Mouse (Mus musculus) hematopoietic stem cell, adult 5-6 weeks (primary cell): ENCODE data around the gene Tmem63c. TPM values are rescaled to one million over a fixed set of nuclear protein-coding genes. Genes with fewer than 3 reads are reported as not detected.

Experiments used
- ATAC-seq, 2 experiments: fragments of 125-278 bp in 1 of 2; replicated peaks in 1 of 2; 2 replicates each; pipeline ENCODE4 v1.8.0; 2016 to 2017; ENCODE audit warnings: inconsistent platforms in 2 of 2, mild to moderate bottlenecking in 2 of 2, moderate number of reproducible peaks in 2 of 2, low read depth in 1 of 2, moderate TSS enrichment in 1 of 2; ENCODE audit not compliant: low FRiP score in 2 of 2, poor library complexity in 2 of 2, severe bottlenecking in 2 of 2, insufficient read depth in 1 of 2, low TSS enrichment in 1 of 2
- total RNA-seq: library from RNA; stranded (forward); fragments of 172-1452, 232-1000 nt; gene quantifications from 2 replicates; pipeline ENCODE4 v1.2.3, GENCODE M21; 2017

The Tmem63c gene
- total RNA-seq, 1 experiment from 2014 or later: not detected

DNA sequence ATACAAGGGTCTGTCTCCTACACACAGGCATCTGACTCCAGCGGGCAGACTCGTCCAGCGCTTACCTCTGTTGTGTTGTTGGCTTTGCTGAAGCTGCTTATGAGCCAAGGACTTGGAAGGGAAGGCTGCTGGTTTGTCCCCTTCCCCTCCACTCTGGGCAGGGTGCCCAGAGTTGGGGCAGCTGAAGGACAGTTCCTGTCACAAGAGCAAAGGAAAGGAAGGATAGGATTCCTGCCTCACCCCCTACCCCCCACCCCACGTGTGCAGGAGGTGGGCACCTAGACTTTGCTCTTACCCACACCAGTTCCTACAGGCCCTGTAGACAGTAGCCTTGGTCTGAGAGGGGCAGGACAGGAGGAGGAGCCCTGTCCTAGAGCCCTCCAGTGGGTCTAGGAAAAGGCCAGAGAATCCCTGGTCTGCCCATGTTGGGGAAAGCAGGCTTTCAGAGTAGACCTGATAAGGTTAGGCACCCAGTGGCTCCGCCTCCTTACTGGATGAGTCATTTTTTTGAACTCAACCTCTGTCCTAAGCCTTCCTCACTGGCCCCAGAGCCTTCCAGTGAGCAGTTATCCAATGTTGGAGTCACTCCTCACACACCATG, 10.1 kb downstream of the Tmem63c start:
- no peak for ATAC-seq

DNA sequence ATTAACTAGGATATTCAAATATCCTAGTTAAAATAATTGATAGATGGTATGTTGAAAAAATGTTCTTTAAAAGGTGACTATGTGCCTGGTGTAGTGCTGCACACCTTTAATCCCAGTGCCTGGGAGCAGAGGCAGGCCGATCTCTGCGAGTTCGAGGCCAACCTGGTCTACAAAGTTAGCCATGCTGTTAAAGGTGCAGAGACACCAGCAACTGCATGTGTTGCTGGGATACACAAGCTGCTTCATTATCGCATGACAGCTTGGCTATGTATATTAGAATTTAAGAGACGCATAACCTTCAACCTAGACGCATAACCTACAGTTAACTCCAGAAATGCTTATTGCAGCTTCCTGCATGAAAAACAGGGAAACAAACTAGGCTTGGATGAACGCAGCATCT, 15.5 kb downstream of the Tmem63c start:
- ATAC-seq: no peak

DNA sequence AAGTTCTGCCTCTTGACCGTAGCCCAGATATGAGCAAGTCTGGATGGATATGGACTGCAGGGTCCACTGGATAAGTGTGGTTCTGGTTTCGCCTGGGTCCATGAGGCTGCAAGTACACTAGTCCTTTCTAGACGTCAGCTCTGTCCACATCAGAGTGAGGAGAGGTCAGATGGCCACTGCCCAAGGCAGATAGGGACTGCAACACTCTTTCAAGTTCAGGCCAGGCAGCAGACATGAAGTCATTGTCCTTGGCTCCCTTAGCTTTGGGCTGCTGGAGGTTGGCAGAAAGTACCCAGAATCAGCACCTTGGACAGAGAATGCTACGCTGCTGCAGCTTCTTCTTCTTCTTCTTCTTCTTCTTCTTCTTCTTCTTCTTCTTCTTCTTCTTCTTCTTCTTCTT, 19.0 kb downstream of the Tmem63c start:
- ATAC-seq: no peak

DNA sequence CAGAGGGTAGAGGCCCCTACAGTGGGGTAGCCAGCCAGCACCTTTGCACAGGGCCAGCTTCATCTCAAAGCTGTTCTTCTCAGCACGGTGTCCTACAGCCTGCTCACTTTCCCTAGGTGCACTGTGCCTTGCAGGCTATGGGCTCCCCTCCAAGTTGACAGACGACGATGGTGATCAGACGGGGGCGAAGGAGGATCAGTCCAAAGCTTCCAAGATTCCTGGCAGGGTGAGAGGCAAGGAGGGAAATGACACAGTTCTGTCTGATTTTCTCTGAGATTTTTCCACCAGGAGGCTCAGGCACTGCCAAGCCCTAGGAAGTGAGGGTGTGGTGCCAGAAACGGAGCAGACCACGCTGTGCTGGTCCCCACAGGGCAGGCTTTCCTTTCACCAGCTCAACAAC, 19.7 kb downstream of the Tmem63c start:
- ATAC-seq: no peak

DNA sequence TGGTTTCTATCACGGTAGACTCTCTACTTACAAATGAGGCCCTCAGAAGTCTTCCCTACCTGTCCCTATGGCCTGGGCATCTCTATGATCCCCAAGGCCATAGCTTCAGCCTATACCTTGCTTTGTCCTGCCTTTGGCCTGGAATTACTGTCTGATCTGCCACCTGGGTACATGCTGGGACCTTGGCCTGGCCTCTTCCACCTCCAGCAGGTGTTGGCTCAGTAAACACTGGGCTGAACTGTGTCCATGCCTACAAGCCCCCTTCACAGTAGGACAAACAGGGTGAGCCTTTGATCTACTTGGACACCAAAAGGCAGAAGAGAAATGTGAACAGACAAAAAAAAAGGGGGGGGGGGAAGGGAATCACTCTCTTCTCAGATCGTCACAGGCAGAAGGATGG, 21.3 kb downstream of the Tmem63c start:
- no peak for ATAC-seq

DNA sequence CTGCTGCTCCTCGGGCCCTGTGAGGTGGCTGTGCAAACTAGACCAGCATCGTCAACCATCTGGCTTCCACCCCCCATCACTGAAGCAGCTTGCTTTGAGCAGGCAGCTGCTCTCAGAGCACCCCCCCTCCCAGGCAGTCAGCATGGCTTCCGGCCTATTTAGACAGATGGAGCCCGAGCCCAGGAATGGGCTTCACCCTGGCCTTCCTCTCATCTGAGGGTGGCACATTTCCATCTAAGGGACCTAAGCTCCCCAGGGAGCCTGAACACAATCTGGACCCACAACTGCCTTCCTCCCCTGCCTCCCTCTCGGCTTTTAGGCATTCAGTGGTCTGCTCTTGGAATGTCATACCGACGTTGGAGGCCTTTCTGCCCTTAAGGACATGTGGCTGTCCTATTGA, 22.1 kb downstream of the Tmem63c start:
- no peak for ATAC-seq

DNA sequence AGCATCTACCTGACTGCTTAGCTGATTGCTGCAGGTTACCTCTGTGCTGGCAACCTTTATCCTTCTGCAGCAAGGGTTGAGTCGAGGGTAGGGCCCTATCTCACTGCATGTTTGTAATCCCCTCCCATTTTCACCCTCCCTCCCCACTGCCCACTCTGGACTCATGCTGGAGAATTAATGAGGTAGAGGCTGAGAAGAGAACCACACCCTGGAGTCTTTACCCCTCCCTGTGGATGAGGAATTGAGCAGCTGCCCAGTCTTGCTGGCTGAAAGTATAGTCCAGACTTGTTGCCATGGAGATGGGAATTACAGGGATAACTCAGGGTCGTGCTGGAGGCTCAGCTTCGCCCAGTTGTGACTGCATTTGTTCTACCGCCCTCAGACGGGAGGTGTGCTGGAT, 23.6 kb downstream of the Tmem63c start:
- ATAC-seq: no peak

DNA sequence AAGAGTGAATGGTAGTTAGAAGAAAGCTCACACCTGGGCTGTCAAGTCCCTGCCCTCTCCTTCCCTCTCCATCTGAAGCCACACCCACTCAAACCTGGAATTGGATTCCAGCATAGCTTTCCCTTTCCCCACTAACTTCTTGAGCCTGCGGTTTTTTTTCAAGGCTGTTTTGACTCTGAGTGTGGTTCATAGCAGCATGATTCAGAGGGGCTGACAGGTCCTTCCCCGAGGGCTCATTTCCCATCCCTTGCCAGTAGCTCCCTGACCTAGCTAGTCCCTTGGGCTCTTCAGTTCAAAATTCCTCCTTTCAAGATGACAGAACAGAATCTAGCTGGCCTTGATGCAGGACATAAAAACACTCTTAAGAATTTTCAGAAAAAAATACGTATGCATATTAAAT, 26.4 kb downstream of the Tmem63c start:
- ATAC-seq: no peak

DNA sequence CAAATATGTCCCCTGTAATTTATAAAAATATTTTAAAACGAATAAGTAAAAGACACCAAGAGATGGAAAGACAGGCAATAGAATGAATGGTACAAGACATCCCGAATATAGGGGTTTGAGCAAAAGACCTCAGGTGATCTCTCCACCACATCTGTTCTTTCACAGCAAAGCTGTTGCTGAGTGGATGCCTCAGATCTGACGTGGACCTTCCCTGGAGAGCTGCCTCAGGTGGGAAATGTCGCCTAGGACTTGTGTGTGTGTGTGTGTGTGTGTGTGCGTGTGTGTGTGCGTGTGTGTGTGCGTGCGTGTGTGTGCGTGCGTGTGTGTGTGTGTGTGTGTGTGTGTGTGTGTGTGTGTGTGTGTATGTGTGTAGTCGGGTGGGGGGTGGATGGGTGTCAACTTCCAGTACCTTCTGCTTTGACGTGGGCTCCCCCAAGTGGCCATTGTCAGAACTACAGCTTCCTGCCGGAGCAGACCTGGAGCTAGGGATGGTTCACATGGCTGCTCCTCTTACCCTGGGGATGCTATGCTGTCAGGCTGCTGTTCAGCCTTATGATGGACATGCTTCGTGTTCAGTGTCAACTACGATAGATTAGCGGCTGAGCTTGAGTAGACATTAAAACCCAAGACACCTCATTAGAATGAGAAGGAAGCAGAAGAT, 31.7 kb downstream of the Tmem63c start:
- ATAC-seq: peak; percentile 54 to 56; a peak in 2 of 4 replicates

DNA sequence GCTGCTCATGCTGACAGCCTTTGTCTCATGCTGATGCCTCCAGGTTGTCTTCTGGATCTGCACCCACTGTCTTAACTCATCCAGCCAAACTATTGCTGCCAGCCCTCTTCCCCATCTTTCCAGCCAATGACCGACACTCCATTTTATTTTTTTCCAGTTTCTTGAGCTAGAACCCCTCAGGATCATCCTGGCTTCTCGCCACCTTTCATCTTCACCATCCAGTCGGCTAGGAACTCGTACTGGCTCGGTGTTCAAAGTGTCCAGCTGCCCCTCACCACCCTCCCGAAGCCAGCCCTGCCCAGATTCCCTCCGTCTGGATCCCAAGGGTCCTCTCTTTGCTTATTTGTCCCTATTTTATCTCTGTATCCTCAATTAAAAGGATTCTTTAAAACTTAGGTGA, 33.7 kb downstream of the Tmem63c start:
- ATAC-seq: no peak

DNA sequence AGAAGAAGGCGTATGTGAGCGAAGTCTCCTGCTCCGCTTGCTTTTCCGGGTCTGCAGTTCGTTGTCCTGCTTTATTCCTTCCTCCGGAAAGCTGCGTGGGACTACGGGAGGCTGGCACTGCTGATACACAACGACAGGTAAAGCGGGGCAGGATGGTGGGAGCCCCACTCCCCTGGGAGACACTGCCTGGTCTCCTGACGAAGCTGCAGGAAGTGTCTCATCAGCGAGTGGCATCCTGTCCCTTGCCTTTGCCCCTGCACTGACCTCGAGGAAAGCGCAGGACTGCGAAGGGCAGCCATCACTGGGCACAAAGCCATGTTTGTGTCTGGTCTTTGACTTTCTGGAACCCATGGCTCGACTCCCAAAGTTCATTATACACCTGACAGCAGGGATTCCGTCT, 35.9 kb downstream of the Tmem63c start:
- ATAC-seq: no peak

DNA sequence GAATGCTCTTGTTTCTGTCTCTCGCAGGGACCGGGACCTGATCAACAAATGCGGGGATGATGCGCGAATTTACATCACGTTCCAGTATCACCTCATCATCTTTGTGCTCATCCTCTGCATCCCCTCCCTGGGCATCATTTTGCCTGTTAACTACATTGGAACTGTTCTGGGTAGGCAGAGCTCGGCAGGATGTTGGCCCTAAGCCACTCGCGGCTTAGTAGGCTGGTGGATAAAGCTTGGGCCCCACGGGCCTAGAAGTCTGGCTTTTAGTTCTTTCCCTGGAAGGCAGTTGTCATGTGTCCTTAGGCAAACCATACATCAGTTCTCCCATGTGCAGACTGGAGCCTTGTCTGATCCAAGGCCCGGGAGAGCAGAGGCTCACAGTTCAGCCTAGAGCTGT, 44.3 kb downstream of the Tmem63c start:
- no peak for ATAC-seq

DNA sequence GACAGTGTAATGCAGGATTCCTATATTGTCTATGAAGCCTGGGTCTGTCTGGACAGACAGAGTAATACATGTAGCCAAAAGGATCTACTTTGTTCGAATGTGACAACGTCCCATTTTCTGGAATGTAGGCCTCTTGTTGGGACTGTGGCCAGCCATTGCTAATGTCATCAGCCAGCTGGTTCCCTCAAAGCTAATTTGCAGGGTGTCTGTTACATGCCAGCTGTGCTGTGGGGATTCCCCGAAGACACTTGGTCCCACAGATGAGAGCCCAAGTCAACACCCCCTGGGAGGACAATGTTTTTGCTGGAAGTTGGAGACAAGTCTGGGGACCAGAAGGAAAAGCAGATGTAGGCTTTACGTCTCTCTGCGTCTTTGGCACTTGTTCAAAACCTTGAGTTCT, 45.3 kb downstream of the Tmem63c start:
- no peak for ATAC-seq

DNA sequence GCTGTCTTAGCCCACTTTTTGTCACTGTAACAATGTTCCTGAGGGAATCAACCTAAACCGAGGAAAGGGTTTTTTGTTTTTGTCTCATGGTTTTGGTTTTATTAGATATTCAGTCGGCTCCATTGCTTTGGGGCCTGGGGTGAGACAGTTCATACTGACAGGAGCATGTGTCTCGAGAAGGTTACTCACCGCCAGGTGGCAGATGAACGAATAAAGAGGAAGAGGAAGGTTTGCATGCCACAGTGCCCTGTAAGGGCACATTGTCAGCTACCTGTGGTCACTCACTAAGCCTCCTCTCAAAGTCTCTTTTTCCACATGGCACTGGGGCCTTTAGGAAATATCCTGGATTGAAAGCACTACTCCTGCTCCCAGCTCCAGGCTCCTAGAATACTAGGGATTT, 49.4 kb downstream of the Tmem63c start:
- ATAC-seq: no peak

DNA sequence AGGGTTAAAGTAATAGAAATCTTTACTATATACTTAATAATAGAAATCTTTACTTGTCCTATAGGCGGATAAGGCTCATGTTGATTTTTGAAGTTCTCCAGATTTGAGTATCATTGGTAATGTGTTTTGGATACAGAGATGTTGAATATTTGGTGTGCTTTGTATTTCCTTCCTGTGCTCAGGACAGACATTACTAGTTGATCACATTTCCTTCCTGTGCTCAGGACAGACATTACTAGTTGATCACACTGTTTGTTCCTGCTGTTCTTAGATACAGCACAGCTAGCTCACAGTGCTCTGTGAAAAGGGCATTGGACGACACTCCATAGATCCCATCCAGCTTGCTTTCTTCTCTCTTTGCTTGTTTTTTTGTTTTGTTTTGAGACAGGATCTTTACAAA, 55.5 kb downstream of the Tmem63c start:
- ATAC-seq: no peak

DNA sequence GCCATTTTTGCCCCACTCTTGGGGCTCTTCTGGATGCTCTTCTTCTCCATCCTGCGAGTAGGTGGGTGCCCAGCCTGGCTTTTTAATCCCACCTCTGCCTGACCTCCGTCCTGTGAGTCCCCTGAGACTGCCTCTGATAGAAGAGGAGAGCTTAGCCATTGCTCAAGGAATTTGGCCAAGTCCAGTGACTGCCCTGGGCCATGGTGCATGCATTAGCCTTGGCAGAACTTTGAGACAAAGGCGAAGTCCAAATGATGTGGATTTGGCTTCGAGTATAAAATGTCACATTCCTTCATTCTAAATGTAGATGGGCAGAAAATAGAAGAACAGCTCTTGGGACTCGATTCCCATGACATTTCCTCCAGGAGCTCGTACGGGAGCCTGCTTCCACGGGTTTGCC, 61.7 kb downstream of the Tmem63c start:
- ATAC-seq: no peak

DNA sequence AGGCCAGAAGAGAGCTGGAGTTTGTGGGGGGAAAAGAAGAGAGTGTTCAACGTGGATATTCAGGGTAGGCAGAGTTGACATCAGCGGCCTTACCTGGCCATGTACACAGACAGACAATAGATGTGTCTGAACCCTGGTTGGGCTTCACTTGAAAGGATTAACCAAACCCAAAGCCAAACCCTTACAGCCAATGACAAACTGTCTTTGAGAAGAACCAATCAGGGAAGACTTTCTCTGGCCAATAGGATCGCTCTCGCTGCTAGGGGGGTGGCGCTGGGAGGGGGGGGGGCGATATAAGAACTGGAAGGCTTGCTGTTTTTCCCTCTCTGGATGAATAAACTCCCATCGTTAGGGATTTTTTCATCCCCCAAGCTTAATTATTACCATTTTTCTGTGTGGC, 66.1 kb downstream of the Tmem63c start:
- ATAC-seq: no peak

DNA sequence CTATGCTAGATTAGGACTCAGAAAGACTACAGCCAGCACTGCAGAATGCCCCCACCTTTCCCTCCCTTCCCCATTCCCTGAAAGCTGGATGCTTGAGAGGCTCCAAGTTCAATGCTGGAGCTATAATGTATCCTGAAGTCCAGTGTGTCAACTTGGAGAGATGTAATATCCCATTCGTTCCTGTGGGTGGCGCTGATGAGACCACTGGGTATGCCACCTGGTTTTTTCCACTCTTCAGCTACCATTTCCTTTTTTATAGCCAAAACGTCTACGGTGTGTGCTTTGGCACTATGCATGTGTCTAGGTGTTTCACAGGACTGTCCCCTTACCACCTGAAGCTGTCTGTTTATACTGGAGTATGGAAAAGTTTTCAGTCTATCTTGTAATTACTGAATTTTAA, 67.2 kb downstream of the Tmem63c start:
- no peak; a peak in 1 of 4 replicates for ATAC-seq

DNA sequence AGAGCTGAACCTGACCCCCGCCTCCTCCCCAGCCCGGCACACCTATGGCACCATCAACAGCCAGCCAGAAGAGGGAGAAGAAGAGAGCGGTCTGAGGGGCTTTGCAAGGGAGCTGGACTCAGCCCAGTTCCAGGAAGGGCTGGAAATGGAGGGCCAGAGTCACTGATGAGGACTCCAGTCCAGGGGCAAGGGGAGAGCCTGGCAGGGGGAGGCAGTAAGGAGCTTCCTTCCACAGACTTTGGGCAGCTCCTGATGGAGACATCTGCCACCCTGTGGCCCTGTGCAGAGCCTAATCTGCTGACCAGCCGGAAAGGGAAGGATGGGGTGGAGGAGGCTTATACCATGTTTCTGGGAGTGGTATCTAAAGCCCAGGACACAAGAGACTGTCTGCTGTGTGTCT, 68.1 kb downstream of the Tmem63c start:
- ATAC-seq: no peak
